ENCODE assay signal across 9 mouse cellular contexts in the genomic region with DNA sequence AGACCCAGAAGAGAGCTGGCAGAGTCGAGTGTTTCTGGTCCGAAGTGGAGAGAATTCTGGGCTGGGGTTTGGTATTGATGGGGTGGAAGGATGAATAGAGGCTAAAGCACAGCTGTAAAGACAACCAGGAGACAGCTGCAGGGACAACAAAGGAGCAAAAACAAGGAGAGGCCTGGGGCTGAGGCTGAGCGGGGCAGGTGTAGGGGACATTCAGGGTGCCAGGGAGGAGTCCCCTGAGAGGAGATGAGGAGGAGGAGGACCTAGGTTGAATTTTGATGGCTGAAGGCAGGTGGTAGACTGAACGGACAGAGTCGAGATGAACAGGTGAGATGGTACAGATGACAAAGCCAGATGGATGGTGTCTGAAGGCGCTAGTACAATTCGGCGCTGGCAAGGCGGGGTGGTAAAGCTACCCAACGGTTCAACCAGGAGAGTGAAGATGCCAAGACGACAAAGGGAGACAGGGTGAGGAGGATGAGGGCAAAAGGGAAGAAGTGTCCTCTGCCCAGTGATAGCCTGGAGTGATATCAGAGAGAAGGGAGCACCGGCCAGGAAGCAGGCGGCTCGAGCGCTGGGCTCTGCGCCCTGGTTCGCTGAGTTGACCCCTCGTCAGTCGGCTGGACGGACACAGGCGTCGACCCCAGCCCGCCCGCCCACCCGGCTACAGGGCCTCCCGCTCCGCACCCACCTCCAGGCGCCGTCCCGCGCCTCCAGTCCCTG. TPM values are rescaled to one million over a fixed set of nuclear protein-coding genes. Genes with fewer than 3 reads are reported as not detected.
DNase-seq lines count a peak whose midpoint lies in the region; ATAC-seq lines count a peak whose summit lies in the region.
"Had no signal": no experiment of that assay in that cellular context is flagged by ENCODE, and none has a peak within 500 bp of the region (broad histone marks: within the 10 kb centered on the region; RNA-seq: fewer than 3 reads in every experiment).

No protein-coding gene starts in this region.

- peak; percentile 49 for DNase-seq in cerebellum, adult 9-10 months
- no peak for DNase-seq in cerebellum, adult 9-11 months
- peak; percentile 23 for DNase-seq in thymus, postnatal 0 days (ENCODE audit: low spot score)
- no peak for DNase-seq in thymus, postnatal 10 days (ENCODE audit: low spot score in 2 of 2)
- DNase-seq in liver, embryonic 11.5 days (ENCODE audit: low spot score): no peak
- DNase-seq in thymus, postnatal 4 days: peak; percentile 45
- DNase-seq in spleen, adult 12 weeks (ENCODE audit: low spot score): no peak
- no peak for DNase-seq in c-Kit-positive CD71-positive TER-119-positive erythroid progenitor cells, embryonic 14.5 days (ENCODE audit: low spot score)

- no peaks in the 10 kb centered on the region for H3K27me3 ChIP-seq in liver, embryonic 11.5 days (replicated peaks; ENCODE audit: control insufficient read depth, insufficient read depth, low read length)

- peak overlapping the region; percentile 66 for H3K4me3 ChIP-seq in liver, embryonic 11.5 days (ENCODE audit: low read depth, low read length)

- no peaks in the 10 kb centered on the region for H3K9me3 ChIP-seq in liver, embryonic 11.5 days (ENCODE audit: control insufficient read depth, low read length)

- ATAC-seq in liver, embryonic 11.5 days (replicated peaks; ENCODE audit: low FRiP score): peak; percentile 56

- H3K4me2 ChIP-seq in liver, embryonic 11.5 days: peak overlapping the region; percentile 92

- peaks cover 8% of the 10 kb centered on the region for H3K4me1 ChIP-seq in liver, embryonic 11.5 days (replicated peaks; ENCODE audit: control insufficient read depth, insufficient read depth, low read length)

- peaks cover 21% of the 10 kb centered on the region for H3K36me3 ChIP-seq in liver, embryonic 11.5 days (ENCODE audit: control insufficient read depth, insufficient read depth, low read length)

- peak overlapping the region; percentile 79 for H3K9ac ChIP-seq in liver, embryonic 11.5 days (ENCODE audit: low read depth, low read length)

- H3K27ac ChIP-seq in liver, embryonic 11.5 days (ENCODE audit: low read depth, low read length): peak overlapping the region; percentile 63; the same call in 1 of the 2 replicates
- H3K27ac ChIP-seq: macrophage had no signal

- WGBS in liver, embryonic 11.5 days: 11% methylated on average over 31 of the region's 31 CpGs

RNA-seq across cellular contexts. Expression of a gene that starts 0.5 kb away (rescaled TPM):
- 3.3 and 4.1 TPM in 2 replicates for polyA plus RNA-seq in thymus, postnatal 0 days (2015; fragmentation: Nextera tagmentation; extraction: Ambion mirVana)
- polyA plus RNA-seq in liver, embryonic 11.5 days (2014; fragmentation: Nextera tagmentation; extraction: Ambion mirVana): 3.9 and 4.2 TPM in 2 replicates

RNA-seq across cellular contexts. Expression of a gene that starts 15.8 kb away (rescaled TPM):
- 11.4 and 14.6 TPM in 2 replicates for polyA plus RNA-seq in thymus, postnatal 0 days (2015; fragmentation: Nextera tagmentation; extraction: Ambion mirVana)
- 7.5 and 8.2 TPM in 2 replicates for polyA plus RNA-seq in liver, embryonic 11.5 days (2014; fragmentation: Nextera tagmentation; extraction: Ambion mirVana)

RNA-seq across cellular contexts. Expression of a gene that starts 18.4 kb away (rescaled TPM):
- polyA plus RNA-seq in thymus, postnatal 0 days (2015; fragmentation: Nextera tagmentation; extraction: Ambion mirVana): 72.4 and 75.2 TPM in 2 replicates
- 26.8 and 27.9 TPM in 2 replicates for polyA plus RNA-seq in liver, embryonic 11.5 days (2014; fragmentation: Nextera tagmentation; extraction: Ambion mirVana)

RNA-seq across cellular contexts. Expression of a gene that starts 19.4 kb away (rescaled TPM):
- 104 and 116 TPM in 2 replicates for polyA plus RNA-seq in thymus, postnatal 0 days (2015; fragmentation: Nextera tagmentation; extraction: Ambion mirVana)
- polyA plus RNA-seq in liver, embryonic 11.5 days (2014; fragmentation: Nextera tagmentation; extraction: Ambion mirVana): 119 and 127 TPM in 2 replicates

RNA-seq across cellular contexts. Expression of a gene that starts 31.2 kb away (rescaled TPM):
- polyA plus RNA-seq in thymus, postnatal 0 days (2015; fragmentation: Nextera tagmentation; extraction: Ambion mirVana): 5.2 and 6.7 TPM in 2 replicates
- polyA plus RNA-seq in liver, embryonic 11.5 days (2014; fragmentation: Nextera tagmentation; extraction: Ambion mirVana): 5.1 TPM in 2 replicates

Comparison
In these comparisons a context has a peak if more than half of its experiments do, and no peak if none do; other contexts are left out.
1. DNase-seq: peak in cerebellum, adult 9-10 months (single experiment), thymus, postnatal 0 days (single experiment) and thymus, postnatal 4 days (single experiment); none in cerebellum, adult 9-11 months (single experiment), thymus, postnatal 10 days (0 of 2), liver, embryonic 11.5 days (single experiment), spleen, adult 12 weeks (single experiment) and c-Kit-positive CD71-positive TER-119-positive erythroid progenitor cells, embryonic 14.5 days (single experiment).